Mouse (Mus musculus) ES-Bruce4 (cell line): ENCODE measurements around the gene Piwil4.

Experiments
- CTCF ChIP-seq: IDR thresholded peaks from one replicate; pipeline ENCODE4 v1.8.1; 2011; ENCODE audit warnings: low read depth, low read length
- EP300 ChIP-seq: IDR thresholded peaks from 2 replicates; pipeline ENCODE4 v1.6.1; 2011; ENCODE audit warnings: low read depth, low read length; ENCODE audit not compliant: insufficient read depth
- POLR2A ChIP-seq: IDR thresholded peaks from one replicate; pipeline ENCODE4 v1.8.1; 2011; ENCODE audit warnings: low read length; ENCODE audit not compliant: insufficient read depth

- no peak for TF ChIP-seq POLR2A
- TF ChIP-seq EP300: no peak
- TF ChIP-seq CTCF: no peak
Measured at GRCm38 (mm10) chr9:14759261-14759660, 18.7 kb upstream of the Piwil4 start.
